Mouse (Mus musculus) limb, embryonic 11.5 days (tissue): ENCODE data around the gene Npcd. TPM values are rescaled to one million over a fixed set of nuclear protein-coding genes. Genes with fewer than 3 reads are reported as not detected.

Experiments used
- ATAC-seq: fragments of 200-750 bp; cut with Nextera tagmentation; 2 replicates; pipeline ENCODE4 v1.8.0; 2017; ENCODE audit warnings: low read depth; ENCODE audit not compliant: insufficient number of reproducible peaks, low FRiP score, low TSS enrichment
- DNase-seq: peaks from one replicate; pipeline ENCODE4 v3.0.0-alpha.2; 2015; ENCODE audit warnings: low spot score
- H3K27ac ChIP-seq: fragments of 300-500 bp; sonication (generic); replicated peaks from 2 replicates; pipeline ENCODE4 v1.5.1; 2014; ENCODE audit warnings: low read depth, mild to moderate bottlenecking, low read length
- H3K27me3 ChIP-seq: fragments of 300-500 bp; sonication (generic); 2 replicates; pipeline ENCODE4 v1.6.1; 2014; ENCODE audit warnings: mild to moderate bottlenecking, low read length, mixed read lengths; ENCODE audit not compliant: control insufficient read depth, insufficient read depth
- H3K36me3 ChIP-seq: fragments of 300-500 bp; sonication (generic); 2 replicates; pipeline ENCODE4 v1.6.1; 2014; ENCODE audit warnings: mild to moderate bottlenecking, low read length, moderate library complexity, mixed read lengths; ENCODE audit not compliant: control insufficient read depth, insufficient read depth
- H3K4me1 ChIP-seq: fragments of 300-500 bp; sonication (generic); 2 replicates; pipeline ENCODE4 v1.6.1; 2014; ENCODE audit warnings: low read length, mixed read lengths; ENCODE audit not compliant: control insufficient read depth, insufficient read depth
- H3K4me2 ChIP-seq: fragments of 300-500 bp; sonication (generic); 2 replicates; pipeline ENCODE4 v1.6.1; 2014; ENCODE audit warnings: low read depth, mild to moderate bottlenecking, moderate library complexity; ENCODE audit not compliant: severe bottlenecking
- H3K4me3 ChIP-seq: fragments of 300-500 bp; sonication (generic); 2 replicates; pipeline ENCODE4 v1.5.1; 2014; ENCODE audit warnings: low read depth, low read length
- H3K9ac ChIP-seq: fragments of 300-500 bp; sonication (generic); 2 replicates; pipeline ENCODE4 v1.6.1; 2014; ENCODE audit warnings: mild to moderate bottlenecking, low read length
- H3K9me3 ChIP-seq: fragments of 300-500 bp; sonication (generic); 2 replicates; pipeline ENCODE4 v1.6.1; 2016; ENCODE audit warnings: low read length; ENCODE audit not compliant: control insufficient read depth
- WGBS: fragments of 180-500 bp; shearing (Covaris S2); extraction: QIAGEN DNeasy Blood & Tissue Kit; methylation state at CpG from one replicate; pipeline ENCODE4 v1.1.7; 2014; 5-methylcytosine and 5-hydroxymethylcytosine counted together
- polyA plus RNA-seq: library from polyadenylated mRNA; unstranded; fragments of >200 nt; fragmentation: Nextera tagmentation; extraction: Ambion mirVana; gene quantifications from 2 replicates; pipeline ENCODE4 v1.2.1, GENCODE M21; 2014

The Npcd gene
- polyA plus RNA-seq, 1 experiment from 2014 or later, result not detected

GRCm38 (mm10) chr15:79775662-79776061 is 58.4 kb downstream of the Npcd start:
- no peak for DNase-seq
- no peak overlapping the region for H3K9ac ChIP-seq
- WGBS, result 63% methylated on average over 7 of the region's 7 CpGs
- H3K4me2 ChIP-seq, result no peak overlapping the region
- no peak for ATAC-seq
- H3K9me3 ChIP-seq, result no peaks in the 10 kb centered on the region
- H3K36me3 ChIP-seq, result no peaks in the 10 kb centered on the region
- H3K27me3 ChIP-seq, result no peaks in the 10 kb centered on the region
- H3K4me1 ChIP-seq, result peaks cover 5% of the 10 kb centered on the region; the same call in 1 of the 2 replicates
- H3K27ac ChIP-seq, result no peak overlapping the region
- H3K4me3 ChIP-seq, result no peak overlapping the region

DNA sequence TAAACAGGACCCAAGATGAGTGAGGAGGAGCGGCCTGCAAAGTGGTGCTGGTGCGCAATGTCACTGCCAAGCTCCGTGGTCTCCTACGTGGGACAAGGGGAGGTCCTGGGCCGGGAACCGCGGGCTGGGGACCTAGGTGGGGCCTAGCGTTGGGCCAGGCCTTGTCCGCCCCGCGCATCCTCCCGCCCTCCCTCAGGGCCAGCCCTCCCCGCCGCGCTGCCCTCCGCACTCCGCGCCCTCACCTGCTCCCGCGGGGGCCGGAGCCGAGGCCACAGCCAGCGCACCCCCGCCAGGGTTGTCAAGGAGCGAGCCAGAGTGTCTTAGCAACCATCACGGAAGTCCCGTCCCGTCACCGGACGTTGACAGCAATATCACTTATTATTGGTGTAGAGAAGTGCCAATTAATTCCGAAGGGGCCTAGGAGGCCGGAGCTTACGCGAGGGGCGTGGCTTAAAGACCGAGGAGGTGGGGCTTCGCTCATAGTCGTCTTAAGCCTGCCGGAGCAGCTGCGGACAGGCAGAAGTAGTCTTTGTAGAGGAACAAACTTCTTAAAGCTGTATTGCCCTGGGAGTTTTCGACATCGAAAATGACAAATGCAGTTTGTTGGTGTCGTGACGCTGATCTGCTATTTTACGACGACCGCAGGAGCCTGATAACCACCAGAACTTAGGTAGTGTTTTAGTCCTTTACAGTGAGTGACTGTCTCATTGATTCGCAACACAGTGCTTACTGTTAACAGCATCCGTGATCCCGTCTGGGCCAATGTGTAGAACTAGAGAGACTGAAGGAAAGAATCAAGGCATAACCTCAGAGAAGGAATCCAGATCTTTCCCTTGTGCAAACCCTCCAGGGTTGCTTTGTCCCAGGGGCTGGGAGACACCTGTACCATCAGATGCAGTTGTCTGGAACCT is 59.7 kb downstream of the Npcd start:
- Histone ChIP-seq H3K27ac (no peak overlapping the region), H3K4me1 (peaks cover 5% of the 10 kb centered on the region; the same call in 1 of the 2 replicates), H3K4me3 (peak overlapping the region; percentile 68), H3K9me3 (no peaks in the 10 kb centered on the region), H3K9ac (peak overlapping the region; percentile 76), H3K4me2 (peak overlapping the region; percentile 57), H3K27me3 (no peaks in the 10 kb centered on the region), H3K36me3 (no peaks in the 10 kb centered on the region)
- DNase-seq (peak; percentile 92), ATAC-seq (peak; percentile 95)
- WGBS, result under 1% methylated on average over 50 of the region's 50 CpGs

DNA sequence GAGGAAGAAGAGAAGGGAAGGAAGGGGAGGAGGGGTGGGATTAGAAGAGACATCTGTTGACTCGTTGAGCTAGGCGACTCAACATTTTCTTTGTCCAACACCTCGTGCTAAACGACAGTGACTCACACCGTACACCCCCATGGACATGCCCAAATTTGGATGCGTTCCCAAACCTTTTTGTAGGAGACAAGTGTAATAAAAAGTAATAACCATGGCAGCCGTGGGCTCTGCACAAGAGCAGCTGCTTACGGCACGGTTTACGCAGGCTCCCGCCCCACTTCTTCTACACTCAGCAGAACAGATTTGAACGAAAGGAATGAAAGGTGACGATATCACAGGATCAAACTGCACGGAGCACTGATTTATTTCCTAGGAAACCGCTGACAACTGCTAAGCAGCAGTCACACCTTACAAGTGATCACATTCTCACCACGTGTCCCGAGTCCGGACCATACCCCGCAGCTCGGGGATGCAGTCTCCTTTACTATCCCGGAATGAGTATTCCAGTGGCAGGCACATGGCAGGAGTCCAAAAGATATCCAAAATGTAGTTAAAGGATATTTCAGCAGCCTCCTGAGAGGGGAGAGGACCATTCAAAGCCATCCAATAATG is 63.3 kb downstream of the Npcd start:
- WGBS, result 79% methylated on average over 21 of the region's 21 CpGs
- Histone ChIP-seq H3K4me3 (no peak overlapping the region), H3K27ac (no peak overlapping the region), H3K9ac (no peak overlapping the region), H3K36me3 (no peaks in the 10 kb centered on the region), H3K4me1 (peaks cover 5% of the 10 kb centered on the region; the same call in 1 of the 2 replicates), H3K27me3 (no peaks in the 10 kb centered on the region), H3K9me3 (no peaks in the 10 kb centered on the region), H3K4me2 (no peak overlapping the region)
- DNase-seq (no peak), ATAC-seq (no peak)

- Histone ChIP-seq H3K27ac (no peak overlapping the region), H3K4me3 (no peak overlapping the region), H3K4me2 (no peak overlapping the region), H3K36me3 (no peaks in the 10 kb centered on the region), H3K4me1 (no peaks in the 10 kb centered on the region), H3K9ac (0 out of 2 replicates have a peak overlapping the region, but pooled peaks have one; percentile 7), H3K27me3 (no peaks in the 10 kb centered on the region), H3K9me3 (no peaks in the 10 kb centered on the region)
- WGBS, result 71% methylated on average over 6 of the region's 6 CpGs
- ATAC-seq (no peak), DNase-seq (no peak)
Measured at GRCm38 (mm10) chr15:79768302-79768701, 65.7 kb downstream of the Npcd start.

GRCm38 (mm10) chr15:79767327-79767961 is 66.6 kb downstream of the Npcd start:
- no peak overlapping the region for H3K27ac ChIP-seq
- DNase-seq, result no peak
- no peak overlapping the region for H3K4me3 ChIP-seq
- no peak overlapping the region for H3K4me2 ChIP-seq
- no peaks in the 10 kb centered on the region for H3K36me3 ChIP-seq
- no peaks in the 10 kb centered on the region for H3K4me1 ChIP-seq
- ATAC-seq, result no peak
- no peaks in the 10 kb centered on the region for H3K9me3 ChIP-seq
- H3K9ac ChIP-seq, result no peak overlapping the region
- no peaks in the 10 kb centered on the region for H3K27me3 ChIP-seq
- WGBS, result 90% methylated on average over 16 of the region's 16 CpGs

GRCm38 (mm10) chr15:79766586-79767071 is 67.4 kb downstream of the Npcd start:
- Histone ChIP-seq H3K4me1 (no peaks in the 10 kb centered on the region), H3K27me3 (no peaks in the 10 kb centered on the region), H3K36me3 (no peaks in the 10 kb centered on the region; the same call in 1 of the 2 replicates), H3K9ac (no peak overlapping the region), H3K27ac (no peak overlapping the region), H3K4me2 (no peak overlapping the region), H3K4me3 (no peak overlapping the region), H3K9me3 (no peaks in the 10 kb centered on the region)
- WGBS, result 88% methylated on average over 10 of the region's 10 CpGs
- DNase-seq (no peak), ATAC-seq (no peak)

GRCm38 (mm10) chr15:79766168-79766567 is 67.9 kb downstream of the Npcd start:
- Histone ChIP-seq H3K27me3 (no peaks in the 10 kb centered on the region), H3K27ac (no peak overlapping the region), H3K36me3 (no peaks in the 10 kb centered on the region; the same call in 1 of the 2 replicates), H3K9me3 (no peaks in the 10 kb centered on the region), H3K4me2 (no peak overlapping the region), H3K4me1 (no peaks in the 10 kb centered on the region), H3K9ac (no peak overlapping the region), H3K4me3 (no peak overlapping the region)
- WGBS, result 45% methylated on average over 10 of the region's 10 CpGs
- ATAC-seq, result no peak
- no peak for DNase-seq

GRCm38 (mm10) chr15:79765361-79765760 is 68.7 kb downstream of the Npcd start:
- Histone ChIP-seq H3K36me3 (no peaks in the 10 kb centered on the region; the same call in 1 of the 2 replicates), H3K4me3 (no peak overlapping the region), H3K4me2 (no peak overlapping the region), H3K9ac (no peak overlapping the region), H3K4me1 (no peaks in the 10 kb centered on the region), H3K9me3 (no peaks in the 10 kb centered on the region), H3K27me3 (no peaks in the 10 kb centered on the region), H3K27ac (no peak overlapping the region)
- WGBS, result 81% methylated on average over 2 of the region's 2 CpGs
- DNase-seq (no peak), ATAC-seq (no peak)
